Mouse (Mus musculus) cortical plate, adult 2 months (tissue): Measurements from ENCODE around the gene Ly6g6e.
"Not testable (repeated sequence)": the region's sequence is repeated elsewhere in the genome, so short reads cannot be mapped to it uniquely, and the experiment has no call there.

ENCODE experiments used
- CTCF ChIP-seq: fragments of 200-500 bp; IDR thresholded peaks from 2 replicates; pipeline ENCODE4 v1.5.1; 2011; ENCODE audit warnings: mild to moderate bottlenecking, control low read depth, low read length; ENCODE audit not compliant: insufficient read depth; ENCODE audit errors: extremely low read depth
- POLR2A ChIP-seq: fragments of 200-500 bp; IDR thresholded peaks from 2 replicates; pipeline ENCODE4 v1.6.1; 2011; ENCODE audit warnings: mild to moderate bottlenecking, low read length, control low read depth; ENCODE audit not compliant: insufficient read depth; ENCODE audit errors: extremely low read depth

- TF ChIP-seq POLR2A, CTCF: not testable (repeated sequence)
Measured at GRCm38 (mm10) chr17:35124261-35124896, 47.7 kb downstream of the Ly6g6e start.
